Mouse (Mus musculus): Measurements from ENCODE around the gene Olfr110. TPM values are rescaled to one million over a fixed set of nuclear protein-coding genes. Genes with fewer than 3 reads are reported as not detected.
"Not testable (repeated sequence)": the region's sequence is repeated elsewhere in the genome, so short reads cannot be mapped to it uniquely, and the experiment has no call there.

Gene Olfr110
- total RNA-seq (2021): not detected
- long read RNA-seq, experiment 1: 0 reads
- long read RNA-seq, experiment 2: 0 reads

GRCm38 (mm10) chr17:37491930-37492518 is at the start of gene Olfr110:
Gene Olfr110, plus strand, starts transcription at chr17:37492468.
- no peak for DNase-seq

GRCm38 (mm10) chr17:37445180-37445579 is 47.1 kb upstream of the Olfr110 start, which contains the start of gene Olfr108:
Gene Olfr108, plus strand, starts transcription at chr17:37445480.
- intact Hi-C loops (cut with DNase I): no loop called here
- no peak for DNase-seq

More at GRCm38 (mm10) chr17:37491930-37492518, at the start of gene Olfr110:
- intact Hi-C loops (cut with DNase I): no loop called here

- intact Hi-C loops (cut with DNase I): no loop called here
- DNase-seq: no peak
These were observed 33.7 kb upstream of the Olfr110 start, which contains the start of gene Olfr109 for GRCm38 (mm10) chr17:37458616-37459015. Gene Olfr109, plus strand, starts transcription at chr17:37458916.

GRCm38 (mm10) chr17:37483452-37483851 is 8.8 kb upstream of the Olfr110 start, which contains the start of gene H2-M2:
Gene H2-M2, minus strand, starts transcription at chr17:37483552.
- no peak for DNase-seq
- intact Hi-C loops (cut with DNase I): no loop called here

GRCm38 (mm10) chr17:37507730-37508129 is 15.5 kb downstream of the Olfr110 start, which contains the start of gene Olfr111:
Gene Olfr111, plus strand, starts transcription at chr17:37508030.
- intact Hi-C loops (cut with DNase I): no loop called here
- no peak for DNase-seq

- intact Hi-C loops (cut with DNase I); DNase-seq: not testable (repeated sequence)
These were observed 32.3 kb downstream of the Olfr110 start for GRCm38 (mm10) chr17:37524612-37525011.

GRCm38 (mm10) chr17:37525427-37525826 is 33.2 kb downstream of the Olfr110 start:
- intact Hi-C loops (cut with DNase I); DNase-seq: not testable (repeated sequence)

- no peak for DNase-seq
- intact Hi-C loops (cut with DNase I): no loop called here
These were observed 42.9 kb downstream of the Olfr110 start for GRCm38 (mm10) chr17:37535173-37535572.

- DNase-seq; intact Hi-C loops (cut with DNase I): not testable (repeated sequence)
These were observed 46.1 kb downstream of the Olfr110 start for GRCm38 (mm10) chr17:37538416-37538815.

- DNase-seq: no peak
- intact Hi-C loops (cut with DNase I): no loop called here
These were observed 49.3 kb downstream of the Olfr110 start for GRCm38 (mm10) chr17:37541454-37542119.

GRCm38 (mm10) chr17:37543800-37544435 is 51.6 kb downstream of the Olfr110 start:
- intact Hi-C loops (cut with DNase I): no loop called here
- no peak for DNase-seq

Other genes with a start within 250 kb of the Olfr110 start
- not detected for gene Olfr98, start 228.7 kb upstream of the Olfr110 start, total RNA-seq (2021)
- 1 to 10 TPM; 2.3 to 2.4 TPM for gene H2-M3, start 222.2 kb upstream of the Olfr110 start, total RNA-seq (2021)
- not detected for gene Olfr99, start 209.0 kb upstream of the Olfr110 start, total RNA-seq (2021)
- gene Olfr101, start 188.2 kb upstream of the Olfr110 start, total RNA-seq (2021): not detected
- gene Olfr102, start 175.4 kb upstream of the Olfr110 start, total RNA-seq (2021): not detected
- not detected for gene Olfr103, start 152.8 kb upstream of the Olfr110 start, total RNA-seq (2021)
- not detected for gene Olfr104-ps, start 132.9 kb upstream of the Olfr110 start, total RNA-seq (2021)
- not detected for gene Olfr105-ps, start 113.4 kb upstream of the Olfr110 start, total RNA-seq (2021)
- not detected for gene Olfr106-ps, start 102.1 kb upstream of the Olfr110 start, total RNA-seq (2021)
- not detected for gene Olfr107, start 93.2 kb upstream of the Olfr110 start, total RNA-seq (2021)
- not detected for gene Olfr108, start 47.0 kb upstream of the Olfr110 start, total RNA-seq (2021)
- not detected for gene Olfr109, start 33.6 kb upstream of the Olfr110 start, total RNA-seq (2021)
- gene H2-M2, start 8.9 kb upstream of the Olfr110 start, total RNA-seq (2021): under 1 TPM in 1 of 2 experiments, not detected in 1; 0.49 TPM
- gene Olfr111, start 15.6 kb downstream of the Olfr110 start, total RNA-seq (2021): not detected
- not detected for gene Olfr112, start 77.0 kb downstream of the Olfr110 start, total RNA-seq (2021)
- not detected for gene Olfr113, start 85.2 kb downstream of the Olfr110 start, total RNA-seq (2021)
- gene Olfr114, start 100.3 kb downstream of the Olfr110 start, total RNA-seq (2021): not detected
- not detected for gene Olfr115, start 134.6 kb downstream of the Olfr110 start, total RNA-seq (2021)
- not detected for gene Olfr116, start 134.7 kb downstream of the Olfr110 start, total RNA-seq (2021)
- gene Olfr117, start 171.3 kb downstream of the Olfr110 start, total RNA-seq (2021): not detected
- not detected for gene Olfr118, start 174.5 kb downstream of the Olfr110 start, total RNA-seq (2021)
- not detected for gene Olfr119, start 204.1 kb downstream of the Olfr110 start, total RNA-seq (2021)
- gene Olfr120, start 229.3 kb downstream of the Olfr110 start, total RNA-seq (2021): not detected

All from heart, postnatal 14 days (tissue).